15 mouse cellular contexts compared by ENCODE assay signal in the genomic region with DNA sequence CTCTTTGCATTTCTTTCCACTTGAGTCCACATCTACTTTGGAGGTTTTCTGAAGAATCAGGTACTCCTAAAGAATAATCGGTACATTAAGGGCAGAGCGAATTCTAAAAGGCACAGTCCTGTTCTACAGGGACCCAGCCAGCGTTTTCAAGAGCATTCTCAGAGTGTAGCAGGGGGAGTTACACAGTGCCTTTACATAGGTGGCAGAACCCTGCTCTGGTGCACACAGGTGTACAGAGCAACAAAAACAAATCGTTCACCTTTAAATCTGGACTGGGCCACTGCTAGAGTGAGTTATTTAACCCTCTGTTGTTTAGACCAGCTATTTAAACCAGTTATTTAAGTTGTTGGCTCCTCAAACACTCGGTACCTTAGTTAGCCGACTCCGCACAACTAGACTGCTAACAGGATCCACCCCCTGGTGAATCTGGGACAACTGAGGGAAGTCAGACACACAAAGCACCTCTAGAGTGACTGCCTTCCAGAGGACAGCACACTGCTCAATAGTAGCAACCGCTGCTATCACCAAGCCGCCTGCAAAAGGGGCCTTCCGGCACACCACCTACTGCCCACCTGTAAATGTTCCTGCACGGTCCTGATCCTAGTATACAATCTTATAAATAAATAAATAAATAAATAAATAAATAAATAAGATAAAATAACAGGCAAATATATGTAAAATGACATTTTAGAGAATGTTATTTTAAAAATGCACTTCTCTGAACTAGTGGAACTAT. TPM values are rescaled to one million over a fixed set of nuclear protein-coding genes. Genes with fewer than 3 reads are reported as not detected.
DNase-seq lines count a peak whose midpoint lies in the region; ATAC-seq and TF ChIP-seq lines count a peak whose summit lies in the region.
"Had no signal": no experiment of that assay in that cellular context is flagged by ENCODE, and none has a peak within 500 bp of the region (broad histone marks: within the 10 kb centered on the region; RNA-seq: fewer than 3 reads in every experiment).

No protein-coding gene starts in this region.

- H3K9me3 ChIP-seq in embryonic facial prominence, embryonic 12.5 days, result no peaks in the 10 kb centered on the region
- H3K9me3 ChIP-seq in hindbrain, embryonic 10.5 days, result no peaks in the 10 kb centered on the region
- H3K9me3 ChIP-seq in midbrain, embryonic 13.5 days, result no peaks in the 10 kb centered on the region
- no peaks in the 10 kb centered on the region for H3K9me3 ChIP-seq in kidney, embryonic 15.5 days (replicated peaks)
- no peaks in the 10 kb centered on the region for H3K9me3 ChIP-seq in intestine, postnatal 0 days (ENCODE audit: control insufficient read depth)
- H3K9me3 ChIP-seq: liver, embryonic 15.5 days had no signal

- no peak for TF ChIP-seq CTCF in intestine, postnatal 0 days (IDR thresholded peaks at IDR 0.05; ENCODE audit: low read depth)

- H3K27me3 ChIP-seq in embryonic facial prominence, embryonic 12.5 days, result no peaks in the 10 kb centered on the region
- H3K27me3 ChIP-seq in hindbrain, embryonic 10.5 days (ENCODE audit: insufficient read depth, poor library complexity, severe bottlenecking), result no peaks in the 10 kb centered on the region
- H3K27me3 ChIP-seq in midbrain, embryonic 13.5 days, result no peaks in the 10 kb centered on the region
- H3K27me3 ChIP-seq in kidney, embryonic 15.5 days, result no peaks in the 10 kb centered on the region
- H3K27me3 ChIP-seq in intestine, postnatal 0 days (replicated peaks; ENCODE audit: control insufficient read depth, insufficient read depth, low read length), result no peaks in the 10 kb centered on the region
- H3K27me3 ChIP-seq: CH12.LX; liver, embryonic 15.5 days had no signal

- DNase-seq in R1 (ENCODE audit: low read depth, low spot score), result peak; percentile 11
- no peak for DNase-seq in hindbrain, embryonic 10.5 days (ENCODE audit: low spot score)
- DNase-seq in left cerebral cortex, postnatal 25 days (ENCODE audit: low spot score in 2 of 2), result no peak
- DNase-seq: adrenal gland, postnatal 25 days; cerebellum, adult 11 months; gastrocnemius, postnatal 10 days; kidney, adult 18-20 months; thymus, postnatal 25 days had no signal

- H3K36me3 ChIP-seq in embryonic facial prominence, embryonic 12.5 days, result no peaks in the 10 kb centered on the region
- H3K36me3 ChIP-seq in hindbrain, embryonic 10.5 days, result no peaks in the 10 kb centered on the region
- no peaks in the 10 kb centered on the region for H3K36me3 ChIP-seq in midbrain, embryonic 13.5 days
- no peaks in the 10 kb centered on the region for H3K36me3 ChIP-seq in kidney, embryonic 15.5 days
- H3K36me3 ChIP-seq in intestine, postnatal 0 days (ENCODE audit: control insufficient read depth, insufficient read depth), result no peaks in the 10 kb centered on the region
- H3K36me3 ChIP-seq: liver, embryonic 15.5 days had no signal

- H3K9ac ChIP-seq in embryonic facial prominence, embryonic 12.5 days, result no peak overlapping the region
- no peak overlapping the region for H3K9ac ChIP-seq in midbrain, embryonic 13.5 days (replicated peaks)
- H3K9ac ChIP-seq in kidney, embryonic 15.5 days, result no peak overlapping the region
- H3K9ac ChIP-seq in intestine, postnatal 0 days (ENCODE audit: low read depth, low read length), result no peak overlapping the region
- H3K9ac ChIP-seq: liver, embryonic 15.5 days had no signal

- H3K4me2 ChIP-seq in embryonic facial prominence, embryonic 12.5 days (replicated peaks), result peak overlapping the region; percentile 29
- peak overlapping the region; percentile 42 for H3K4me2 ChIP-seq in midbrain, embryonic 13.5 days (replicated peaks)
- no peak overlapping the region for H3K4me2 ChIP-seq in kidney, embryonic 15.5 days
- H3K4me2 ChIP-seq in intestine, postnatal 0 days (replicated peaks; ENCODE audit: low read depth), result no peak overlapping the region
- H3K4me2 ChIP-seq: liver, embryonic 15.5 days had no signal

- 49% methylated on average over 11 of the region's 11 CpGs for WGBS in embryonic facial prominence, embryonic 12.5 days
- 58% methylated on average over 11 of the region's 11 CpGs for WGBS in hindbrain, embryonic 10.5 days
- 49% methylated on average over 11 of the region's 11 CpGs for WGBS in midbrain, embryonic 13.5 days
- 67% methylated on average over 11 of the region's 11 CpGs for WGBS in kidney, embryonic 15.5 days
- 77% methylated on average over 11 of the region's 11 CpGs for WGBS in intestine, postnatal 0 days

- H3K4me1 ChIP-seq in embryonic facial prominence, embryonic 12.5 days, result peaks cover 24% of the 10 kb centered on the region
- H3K4me1 ChIP-seq in hindbrain, embryonic 10.5 days (replicated peaks), result peaks cover 21% of the 10 kb centered on the region
- H3K4me1 ChIP-seq in midbrain, embryonic 13.5 days (replicated peaks), result peaks cover 17% of the 10 kb centered on the region
- H3K4me1 ChIP-seq in kidney, embryonic 15.5 days, result no peaks in the 10 kb centered on the region
- H3K4me1 ChIP-seq in intestine, postnatal 0 days (replicated peaks; ENCODE audit: control insufficient read depth, insufficient read depth, low read length), result no peaks in the 10 kb centered on the region
- H3K4me1 ChIP-seq: liver, embryonic 15.5 days had no signal

- peak; percentile 48; the same call in 1 of the 2 replicates for ATAC-seq in embryonic facial prominence, embryonic 12.5 days (ENCODE audit: insufficient number of reproducible peaks, insufficient read depth, low FRiP score, low TSS enrichment)
- ATAC-seq in midbrain, embryonic 13.5 days, result peak; percentile 51; the same call in 1 of the 2 replicates
- no peak for ATAC-seq in kidney, embryonic 15.5 days (replicated peaks; ENCODE audit: low FRiP score)
- ATAC-seq in intestine, postnatal 0 days, result no peak

- intact Hi-C loops in left cerebral cortex, postnatal 25 days (cut with DNase I), result no loop called here

- H3K27ac ChIP-seq in embryonic facial prominence, embryonic 12.5 days, result no peak overlapping the region
- H3K27ac ChIP-seq in hindbrain, embryonic 10.5 days, result 0 out of 2 replicates have a peak overlapping the region, but pooled peaks have one; percentile 5
- no peak overlapping the region for H3K27ac ChIP-seq in midbrain, embryonic 13.5 days
- H3K27ac ChIP-seq in kidney, embryonic 15.5 days, result no peak overlapping the region
- no peak overlapping the region for H3K27ac ChIP-seq in intestine, postnatal 0 days (ENCODE audit: low read depth, low read length)
- H3K27ac ChIP-seq: liver, embryonic 15.5 days; macrophage had no signal

- no peak overlapping the region for H3K4me3 ChIP-seq in embryonic facial prominence, embryonic 12.5 days
- no peak overlapping the region for H3K4me3 ChIP-seq in hindbrain, embryonic 10.5 days
- H3K4me3 ChIP-seq in midbrain, embryonic 13.5 days (replicated peaks), result 0 out of 2 replicates have a peak overlapping the region, but pooled peaks have one; percentile 4
- no peak overlapping the region for H3K4me3 ChIP-seq in kidney, embryonic 15.5 days (replicated peaks)
- H3K4me3 ChIP-seq in intestine, postnatal 0 days (ENCODE audit: low read depth, low read length), result no peak overlapping the region
- H3K4me3 ChIP-seq: liver, embryonic 15.5 days had no signal

RNA-seq across cellular contexts. Expression of gene Rwdd3, which starts 14.9 kb away (rescaled TPM):
- 6.7 and 8.6 TPM in 2 replicates for polyA plus RNA-seq in embryonic facial prominence, embryonic 12.5 days (2016; fragmentation: Nextera tagmentation; extraction: Ambion mirVana)
- 3.2 and 3.6 TPM in 2 replicates for polyA plus RNA-seq in hindbrain, embryonic 10.5 days (2016; fragmentation: Nextera tagmentation; extraction: Ambion mirVana)
- polyA plus RNA-seq in midbrain, embryonic 13.5 days (2015; fragmentation: Nextera tagmentation; extraction: Ambion mirVana), result 4.7 and 5.5 TPM in 2 replicates
- 4.6 and 5.9 TPM in 2 replicates for polyA plus RNA-seq in kidney, embryonic 15.5 days (2015; fragmentation: Nextera tagmentation; extraction: Ambion mirVana)
- 10 to 100 TPM; 13.9 to 14.1 TPM for total RNA-seq in left cerebral cortex, postnatal 25 days (2021)
- 4.7 and 5.9 TPM in 2 replicates for polyA plus RNA-seq in intestine, postnatal 0 days (2015; fragmentation: Nextera tagmentation; extraction: Ambion mirVana)

Comparison
In these comparisons a context has a peak if more than half of its experiments do, and no peak if none do; other contexts are left out.
1. ATAC-seq: peak in embryonic facial prominence, embryonic 12.5 days (single experiment) and midbrain, embryonic 13.5 days (single experiment); none in kidney, embryonic 15.5 days (single experiment) and intestine, postnatal 0 days (single experiment).
2. H3K4me2 ChIP-seq: peak in embryonic facial prominence, embryonic 12.5 days (single experiment) and midbrain, embryonic 13.5 days (single experiment); none in kidney, embryonic 15.5 days (single experiment) and intestine, postnatal 0 days (single experiment).